Mouse (Mus musculus): ENCODE measurements around the gene Itpk1. TPM values are rescaled to one million over a fixed set of nuclear protein-coding genes. Genes with fewer than 3 reads are reported as not detected.

Gene Itpk1
- polyA plus RNA-seq, 1 experiment = 43.6 TPM

DNA sequence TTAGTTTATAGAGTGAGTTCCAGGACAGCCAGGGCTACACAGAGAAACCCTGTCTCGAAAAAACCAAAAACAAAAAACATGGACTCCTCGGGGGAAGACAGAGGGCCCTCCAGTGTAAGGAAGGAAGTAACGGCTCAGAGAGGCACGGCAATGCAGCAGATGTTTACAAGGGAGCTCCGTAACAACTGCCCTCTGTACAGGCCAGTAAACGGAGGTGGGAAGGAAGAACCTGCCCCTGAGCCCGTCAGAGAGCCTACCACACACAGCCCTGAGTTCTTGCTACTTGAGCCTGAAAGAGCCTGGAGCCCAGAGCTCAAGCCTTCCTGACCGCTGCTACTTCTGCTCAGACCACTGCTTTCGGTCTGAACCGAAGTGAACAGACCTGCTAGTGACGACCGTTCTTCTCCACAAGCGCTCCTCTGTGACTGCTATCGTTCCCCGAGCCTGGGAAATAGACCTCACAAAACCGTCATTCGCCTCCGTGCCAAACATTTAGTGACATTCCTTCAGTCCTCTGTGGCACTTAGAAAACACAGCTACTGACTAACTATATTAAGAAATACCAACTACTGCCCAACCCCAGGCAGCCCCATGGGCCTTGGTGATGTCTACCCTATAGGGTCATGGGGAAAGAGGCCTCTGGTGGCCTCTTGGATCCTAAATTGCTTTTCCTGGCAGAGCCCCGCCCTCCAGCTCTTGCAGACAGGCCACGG lies 8.6 kb upstream of the Itpk1 start:
- no peak for DNase-seq (ENCODE audit: low spot score)

GRCm38 (mm10) chr12:102710851-102711375 lies 6.2 kb upstream of the Itpk1 start:
- DNase-seq (ENCODE audit: low spot score) = no peak

GRCm38 (mm10) chr12:102709896-102710295 lies 5.2 kb upstream of the Itpk1 start:
- no peak for DNase-seq (ENCODE audit: low spot score)

- DNase-seq (ENCODE audit: low spot score) = no peak
Measured at GRCm38 (mm10) chr12:102708220-102708619, 3.5 kb upstream of the Itpk1 start.

GRCm38 (mm10) chr12:102706833-102707463 lies 2.2 kb upstream of the Itpk1 start:
- no peak for DNase-seq (ENCODE audit: low spot score)

GRCm38 (mm10) chr12:102705906-102706640 lies 1.3 kb upstream of the Itpk1 start:
- DNase-seq (ENCODE audit: low spot score) = no peak

- DNase-seq (ENCODE audit: low spot score) = peak; percentile 85
Measured at GRCm38 (mm10) chr12:102705216-102705871, 614 bp upstream of the Itpk1 start.

GRCm38 (mm10) chr12:102703921-102704408 lies 765 bp downstream of the Itpk1 start:
- no peak for DNase-seq (ENCODE audit: low spot score)

- no peak for DNase-seq (ENCODE audit: low spot score)
Measured at GRCm38 (mm10) chr12:102703441-102703840, 1.3 kb downstream of the Itpk1 start.

GRCm38 (mm10) chr12:102703111-102703412 lies 1.7 kb downstream of the Itpk1 start:
- DNase-seq (ENCODE audit: low spot score) = no peak

- DNase-seq (ENCODE audit: low spot score) = no peak
Measured at GRCm38 (mm10) chr12:102702356-102703110, 2.2 kb downstream of the Itpk1 start.

GRCm38 (mm10) chr12:102701691-102702207 lies 3.0 kb downstream of the Itpk1 start:
- no peak for DNase-seq (ENCODE audit: low spot score)

- no peak for DNase-seq (ENCODE audit: low spot score)
Measured at GRCm38 (mm10) chr12:102700453-102700852, 4.3 kb downstream of the Itpk1 start.

- DNase-seq (ENCODE audit: low spot score) = no peak
Measured at GRCm38 (mm10) chr12:102699156-102699555, 5.6 kb downstream of the Itpk1 start.

- DNase-seq (ENCODE audit: low spot score) = no peak
Measured at GRCm38 (mm10) chr12:102698089-102698684, 6.5 kb downstream of the Itpk1 start.

- DNase-seq (ENCODE audit: low spot score) = peak; percentile 19
Measured at GRCm38 (mm10) chr12:102697381-102697780, 7.3 kb downstream of the Itpk1 start.

- DNase-seq (ENCODE audit: low spot score) = no peak
Measured at GRCm38 (mm10) chr12:102696635-102697354, 7.9 kb downstream of the Itpk1 start.

- DNase-seq (ENCODE audit: low spot score) = no peak
Measured at GRCm38 (mm10) chr12:102695369-102696239, 9.1 kb downstream of the Itpk1 start.

GRCm38 (mm10) chr12:102691761-102692160 lies 13.0 kb downstream of the Itpk1 start:
- no peak for DNase-seq (ENCODE audit: low spot score)

Data from urinary bladder, adult 2 months (tissue).